Mouse (Mus musculus) stomach, postnatal 0 days (tissue): ENCODE results near the gene Ush1c. TPM values are rescaled to one million over a fixed set of nuclear protein-coding genes. Genes with fewer than 3 reads are reported as not detected.

Experiments
- ATAC-seq: fragments of 200-750 bp; cut with Nextera tagmentation; 2 replicates; pipeline ENCODE4 v1.8.0; 2017; ENCODE audit not compliant: low FRiP score, low TSS enrichment
- DNase-seq: peaks from one replicate; pipeline ENCODE4 v3.0.0-alpha.2; 2016; ENCODE audit warnings: low spot score
- H3K27ac ChIP-seq: fragments of 300-500 bp; sonication (generic); replicated peaks from 2 replicates; pipeline ENCODE4 v1.5.1; 2014; ENCODE audit warnings: mild to moderate bottlenecking, control low read depth
- H3K27me3 ChIP-seq: fragments of 300-500 bp; sonication (generic); 2 replicates; pipeline ENCODE4 v1.6.1; 2014; ENCODE audit warnings: low read length; ENCODE audit not compliant: control insufficient read depth, insufficient read depth
- H3K36me3 ChIP-seq: fragments of 300-500 bp; sonication (generic); 2 replicates; pipeline ENCODE4 v1.6.1; 2014; ENCODE audit warnings: low read length, mixed read lengths; ENCODE audit not compliant: control insufficient read depth, insufficient read depth
- H3K4me1 ChIP-seq: fragments of 300-500 bp; sonication (generic); replicated peaks from 2 replicates; pipeline ENCODE4 v1.6.1; 2014; ENCODE audit warnings: antibody characterized with exemption; ENCODE audit not compliant: control insufficient read depth, insufficient read depth
- H3K4me2 ChIP-seq: fragments of 300-500 bp; sonication (generic); replicated peaks from 2 replicates; pipeline ENCODE4 v1.6.1; 2014; ENCODE audit warnings: low read depth, mild to moderate bottlenecking, control low read depth, moderate library complexity
- H3K4me3 ChIP-seq: fragments of 300-500 bp; sonication (generic); 2 replicates; pipeline ENCODE4 v1.5.1; 2014; ENCODE audit warnings: low read depth, low read length, control low read depth
- H3K9ac ChIP-seq: fragments of 300-500 bp; sonication (generic); 2 replicates; pipeline ENCODE4 v1.6.1; 2014; ENCODE audit warnings: mild to moderate bottlenecking, low read length, control low read depth, mixed read lengths
- H3K9me3 ChIP-seq: fragments of 300-500 bp; sonication (generic); 2 replicates; pipeline ENCODE4 v1.6.1; 2016; ENCODE audit warnings: low read length; ENCODE audit not compliant: control insufficient read depth
- CTCF ChIP-seq: IDR thresholded peaks from 2 replicates; pipeline ENCODE4 v1.5.1; 2016; ENCODE audit warnings: antibody characterized with exemption, low read depth, mild to moderate bottlenecking, moderate library complexity
- EP300 ChIP-seq: optimal IDR thresholded peaks from 2 replicates; pipeline ENCODE3; 2016; ENCODE audit warnings: antibody characterized with exemption
- WGBS: fragments of 180-500 bp; shearing (Covaris S2); extraction: QIAGEN DNeasy Blood & Tissue Kit; methylation state at CpG from one replicate; pipeline ENCODE4 v1.1.7; 2014; 5-methylcytosine and 5-hydroxymethylcytosine counted together
- polyA plus RNA-seq: library from polyadenylated mRNA; unstranded; fragments of >200 nt; fragmentation: Nextera tagmentation; extraction: Ambion mirVana; gene quantifications from 2 replicates; pipeline ENCODE4 v1.2.1, GENCODE M21; 2015

The Ush1c gene
- 1.4 and 2.1 TPM in 2 replicates for polyA plus RNA-seq

DNA sequence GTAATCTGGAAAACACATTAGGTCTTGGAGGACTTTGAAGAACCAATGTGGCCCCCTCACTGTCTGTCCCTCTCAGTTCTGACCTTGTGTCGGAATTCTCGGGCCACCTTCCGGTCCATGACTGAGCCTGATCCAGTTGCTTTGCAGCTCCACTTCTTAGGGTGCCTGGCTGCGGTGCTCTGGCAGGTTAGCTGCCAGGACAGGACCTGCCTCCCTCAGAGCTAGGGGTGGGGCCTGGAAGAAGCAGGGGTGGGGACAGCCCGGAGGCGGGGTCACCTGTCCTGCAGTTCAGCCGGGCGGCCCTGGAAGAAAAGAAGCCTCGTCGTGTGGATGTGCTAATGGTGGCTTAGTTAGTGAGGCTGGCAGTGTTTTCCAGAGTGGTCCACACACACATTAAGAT, at the start of gene Ush1c:
Gene Ush1c (minus strand): TSS at position 158 of the 400 bp plus-strand sequence.
- TF ChIP-seq CTCF: no peak
- no peaks in the 10 kb centered on the region for H3K9me3 ChIP-seq
- no peaks in the 10 kb centered on the region for H3K36me3 ChIP-seq
- no peak within 1 kb of the TSS for H3K27ac ChIP-seq
- ATAC-seq (peak; percentile 77), DNase-seq (peak; percentile 75)
- no peaks in the 10 kb centered on the region for H3K4me1 ChIP-seq
- 25% methylated on average over 10 of the region's 10 CpGs for WGBS
- no peak within 1 kb of the TSS for H3K4me2 ChIP-seq
- H3K27me3 ChIP-seq: no peaks in the 10 kb centered on the region
- H3K9ac ChIP-seq: no peak within 1 kb of the TSS
- H3K4me3 ChIP-seq: no peak within 1 kb of the TSS

DNA sequence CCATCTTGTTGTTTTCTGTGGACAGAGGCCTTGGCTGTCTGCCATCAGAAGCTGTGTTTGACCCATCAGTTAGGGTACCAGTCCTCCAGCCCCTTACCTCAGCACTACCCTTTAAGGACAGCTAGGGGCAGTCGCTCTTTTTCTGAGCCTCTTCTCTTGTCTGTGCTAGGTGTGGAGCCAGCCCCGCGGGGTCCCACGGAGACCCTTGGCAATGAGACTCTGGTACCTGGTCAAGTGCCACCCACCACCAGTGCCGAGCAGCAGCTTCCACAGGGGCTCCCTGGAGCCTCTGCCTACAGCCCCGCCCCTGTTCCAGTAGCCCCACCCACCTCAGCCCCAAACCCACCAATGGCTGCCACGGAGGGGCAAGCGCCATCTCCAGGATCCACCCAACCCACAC, 48.7 kb upstream of the Ush1c start:
- ATAC-seq: no peak
- no peak overlapping the region for H3K4me2 ChIP-seq
- 28% methylated on average over 8 of the region's 8 CpGs for WGBS

DNA sequence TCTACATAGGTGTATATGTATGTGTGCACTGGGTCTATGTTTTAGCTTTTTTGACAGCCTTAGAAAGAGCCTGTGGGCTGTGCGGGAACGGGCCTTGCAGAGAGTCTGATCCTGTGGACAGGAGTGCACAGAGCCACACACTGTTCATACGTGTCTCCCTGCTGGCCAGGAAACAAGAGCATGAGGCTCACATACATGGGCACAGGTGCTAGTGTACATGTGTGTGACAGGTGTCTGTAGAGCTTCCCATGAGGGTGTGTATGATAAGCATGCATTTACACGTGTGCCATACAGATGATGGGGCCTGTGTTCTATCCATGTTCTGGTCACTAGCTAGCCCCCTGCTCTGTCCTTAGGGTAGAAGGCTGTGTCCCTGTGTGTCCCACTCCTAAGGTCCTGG, 48.1 kb upstream of the Ush1c start:
- 86% methylated on average over 4 of the region's 4 CpGs for WGBS
- Histone ChIP-seq H3K36me3 (no peaks in the 10 kb centered on the region), H3K27ac (no peak overlapping the region), H3K9ac (no peak overlapping the region), H3K4me2 (no peak overlapping the region), H3K4me1 (no peaks in the 10 kb centered on the region), H3K9me3 (no peaks in the 10 kb centered on the region), H3K27me3 (no peaks in the 10 kb centered on the region), H3K4me3 (no peak overlapping the region)
- TF ChIP-seq CTCF (no peak), EP300 (no peak)
- ATAC-seq: no peak
- no peak for DNase-seq

More for the DNA sequence above, 48.7 kb upstream of the Ush1c start:
- H3K4me1 ChIP-seq: no peaks in the 10 kb centered on the region
- no peaks in the 10 kb centered on the region for H3K27me3 ChIP-seq
- TF ChIP-seq EP300 (no peak), CTCF (no peak)
- H3K36me3 ChIP-seq: no peaks in the 10 kb centered on the region
- no peak overlapping the region for H3K4me3 ChIP-seq
- no peaks in the 10 kb centered on the region for H3K9me3 ChIP-seq
- H3K9ac ChIP-seq: no peak overlapping the region
- H3K27ac ChIP-seq: no peak overlapping the region
- no peak for DNase-seq

DNA sequence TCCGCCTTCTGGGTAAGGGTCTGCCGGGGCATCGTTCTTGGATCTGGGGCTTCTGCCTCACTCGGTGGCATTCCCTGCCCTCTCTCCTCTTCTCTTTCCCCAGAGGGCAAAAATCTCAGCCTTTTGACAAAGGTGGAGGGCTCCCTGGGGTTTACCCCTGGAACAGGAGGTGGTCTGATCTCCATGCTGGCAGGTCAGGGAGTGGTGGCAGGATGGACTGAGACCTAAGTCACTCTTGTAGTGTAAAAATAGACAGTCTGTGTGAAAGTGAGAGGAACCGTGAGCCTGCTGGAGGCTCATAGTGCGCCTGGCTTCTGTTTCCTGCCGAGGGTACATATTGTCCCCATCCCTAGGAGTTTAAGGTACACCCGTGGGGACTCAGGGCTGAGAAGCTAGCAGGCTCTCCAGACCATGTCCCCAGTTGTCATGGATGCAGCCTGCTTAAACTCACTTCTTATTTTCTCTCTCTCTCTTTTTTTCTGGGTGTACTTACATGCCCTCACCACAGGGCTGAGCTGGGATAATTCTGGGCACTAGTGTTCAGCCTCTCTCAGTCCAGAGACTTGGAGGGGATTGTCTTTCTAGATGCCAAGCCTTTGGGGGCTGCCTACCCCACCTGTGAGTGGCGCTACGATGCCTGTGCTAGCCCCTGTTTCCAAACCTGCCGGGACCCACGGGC, 47.0 kb upstream of the Ush1c start:
- H3K36me3 ChIP-seq: no peaks in the 10 kb centered on the region
- WGBS: 84% methylated on average over 12 of the region's 12 CpGs
- TF ChIP-seq CTCF (0 out of 2 replicates have a peak, but pooled peaks have one; percentile 14), EP300 (no peak)
- H3K27me3 ChIP-seq: no peaks in the 10 kb centered on the region
- H3K9me3 ChIP-seq: no peaks in the 10 kb centered on the region
- no peak for DNase-seq
- H3K4me3 ChIP-seq: no peak overlapping the region
- H3K4me1 ChIP-seq: no peaks in the 10 kb centered on the region
- no peak overlapping the region for H3K27ac ChIP-seq
- ATAC-seq: no peak
- H3K9ac ChIP-seq: no peak overlapping the region
- H3K4me2 ChIP-seq: no peak overlapping the region

DNA sequence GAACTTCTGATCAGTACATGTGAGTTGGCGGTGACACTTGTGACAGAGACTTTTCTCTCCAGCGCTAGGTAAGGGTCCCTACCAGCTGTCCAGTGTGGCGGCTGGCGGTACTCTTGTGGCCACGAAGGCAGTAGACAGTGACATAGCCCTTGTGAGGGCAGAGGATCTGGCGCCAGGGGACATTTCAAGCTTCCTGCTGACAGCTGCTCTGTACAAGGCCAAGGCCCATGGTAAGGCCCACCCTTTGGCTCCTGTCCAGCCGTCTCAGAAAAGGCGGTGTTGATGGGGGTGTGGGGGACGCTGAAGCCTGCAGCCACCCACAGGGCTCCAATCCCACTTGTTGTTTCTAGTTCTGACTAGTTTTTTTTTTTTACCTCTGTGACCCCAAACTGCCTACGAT, 45.4 kb upstream of the Ush1c start:
- no peaks in the 10 kb centered on the region for H3K36me3 ChIP-seq
- no peak overlapping the region for H3K9ac ChIP-seq
- H3K27me3 ChIP-seq: no peaks in the 10 kb centered on the region
- no peak overlapping the region for H3K4me2 ChIP-seq
- H3K9me3 ChIP-seq: no peaks in the 10 kb centered on the region
- DNase-seq: no peak
- TF ChIP-seq CTCF (no peak), EP300 (no peak)
- no peak overlapping the region for H3K4me3 ChIP-seq
- no peaks in the 10 kb centered on the region for H3K4me1 ChIP-seq
- no peak overlapping the region for H3K27ac ChIP-seq
- ATAC-seq: no peak
- 56% methylated on average over 10 of the region's 10 CpGs for WGBS

DNA sequence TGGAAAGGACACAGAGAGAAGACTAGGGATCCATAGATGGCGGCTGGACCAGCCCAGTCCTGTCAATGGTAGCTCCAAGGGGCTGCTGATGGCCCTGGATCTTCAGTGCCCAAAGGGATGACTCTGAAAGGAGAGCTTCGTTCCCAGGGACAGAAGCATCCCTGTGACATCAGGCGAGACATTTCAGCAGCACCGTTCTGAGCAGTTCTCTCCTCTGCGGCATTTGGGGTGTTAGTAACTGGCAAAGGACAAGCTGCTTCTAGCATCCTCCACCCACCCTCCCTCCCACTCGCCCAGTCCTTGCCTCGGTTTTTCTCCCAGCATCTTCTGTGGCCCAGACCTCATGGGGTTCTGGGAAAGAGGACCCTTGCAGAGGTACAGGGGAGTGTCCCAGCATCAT, 44.0 kb upstream of the Ush1c start:
- no peak overlapping the region for H3K4me3 ChIP-seq
- no peak overlapping the region for H3K9ac ChIP-seq
- DNase-seq (no peak), ATAC-seq (no peak)
- no peaks in the 10 kb centered on the region for H3K9me3 ChIP-seq
- TF ChIP-seq CTCF (no peak), EP300 (no peak)
- 55% methylated on average over 7 of the region's 7 CpGs for WGBS
- H3K4me2 ChIP-seq: no peak overlapping the region
- H3K4me1 ChIP-seq: no peaks in the 10 kb centered on the region
- H3K27ac ChIP-seq: no peak overlapping the region
- no peaks in the 10 kb centered on the region for H3K36me3 ChIP-seq
- no peaks in the 10 kb centered on the region for H3K27me3 ChIP-seq
